Mouse (Mus musculus) thymus, adult 18-20 months (tissue): ENCODE results near the gene Kng2.
"Not testable (repeated sequence)": the region's sequence is repeated elsewhere in the genome, so short reads cannot be mapped to it uniquely, and the experiment has no call there.

Source experiments
- DNase-seq, 2 experiments: peaks; one replicate each; pipeline ENCODE4 v3.0.0; 2022; ENCODE audit warnings: mixed read lengths in 2 of 2

Gene Kng2

DNA sequence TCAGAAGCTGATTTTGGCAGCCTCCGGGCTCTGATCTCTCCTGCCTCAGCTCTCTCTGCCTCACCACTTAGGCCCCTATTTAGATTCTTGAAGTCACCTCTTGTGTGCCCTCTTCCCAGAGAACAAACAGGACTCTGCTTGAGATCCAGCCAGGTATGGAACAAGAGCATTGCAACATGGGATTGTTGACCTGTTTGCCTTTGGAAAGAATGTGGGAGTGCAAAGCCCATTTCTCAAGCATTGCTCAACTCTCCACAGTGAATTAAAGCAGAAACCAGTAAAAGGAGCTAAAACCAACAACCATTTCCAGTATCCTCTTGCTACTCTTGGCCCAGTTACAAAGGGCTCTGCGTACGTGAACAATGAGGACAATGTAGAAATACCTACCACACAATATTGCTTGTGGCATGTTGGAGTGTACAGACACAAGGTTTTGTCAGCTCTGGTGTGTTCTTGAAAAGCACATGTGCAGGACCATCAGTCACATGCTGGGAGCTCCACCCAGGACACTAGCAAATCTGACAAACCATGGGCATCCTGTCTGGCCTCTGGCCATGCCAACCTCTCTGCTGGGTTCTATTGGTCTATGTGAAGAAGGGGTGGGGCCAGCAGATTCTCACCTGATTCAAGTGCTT is at the start of gene Kng2:
TSS of gene Kng2 (minus strand) at position 517 of the 635 bp plus-strand sequence.
- DNase-seq, result not testable (repeated sequence)

DNA sequence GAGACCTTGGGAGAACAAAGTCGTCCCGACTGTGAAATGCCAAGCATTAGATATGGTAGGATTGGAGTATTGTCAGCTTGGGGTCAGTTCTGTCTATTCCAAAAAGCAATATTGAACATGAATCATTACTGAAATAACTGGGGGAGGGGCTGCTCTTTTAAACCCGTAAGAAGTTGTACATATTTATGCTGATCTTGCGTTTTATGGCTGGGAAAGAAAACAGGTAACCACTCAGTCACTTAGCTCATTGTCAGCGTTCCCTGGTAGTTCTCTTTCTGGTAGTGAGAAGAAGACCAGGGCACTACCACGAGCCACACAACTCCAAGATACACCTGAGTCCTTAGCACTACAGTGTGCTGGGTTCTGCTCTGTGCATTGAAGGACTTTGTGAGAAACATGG is 48.2 kb upstream of the Kng2 start:
- DNase-seq, result not testable (repeated sequence)

DNA sequence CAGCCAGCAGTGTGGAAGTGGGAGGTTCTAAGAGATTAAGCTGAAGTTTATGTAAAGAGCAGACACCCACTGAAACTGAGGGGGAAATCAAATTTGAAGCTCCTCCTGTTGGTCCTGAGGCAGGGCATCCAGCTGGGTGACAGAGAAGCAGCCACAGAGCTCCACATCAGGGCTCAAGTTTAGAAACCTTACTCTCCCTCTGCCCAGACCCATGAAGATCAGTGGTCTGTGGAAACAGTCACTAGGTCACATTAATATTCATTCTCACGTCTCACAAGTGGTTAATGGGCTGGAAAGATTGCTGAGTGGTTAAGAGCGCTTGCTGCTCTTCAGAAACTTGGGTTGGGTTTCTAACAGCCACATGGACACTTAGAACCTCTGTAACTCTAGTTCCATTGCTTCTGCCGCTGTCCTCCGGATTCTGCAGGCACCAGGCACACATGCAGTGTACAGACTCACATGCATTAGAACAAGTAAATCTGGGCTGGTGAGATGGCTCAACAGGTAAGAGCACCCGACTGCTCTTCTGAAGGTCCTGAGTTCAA is 31.6 kb upstream of the Kng2 start:
- DNase-seq, result not testable (repeated sequence)

DNA sequence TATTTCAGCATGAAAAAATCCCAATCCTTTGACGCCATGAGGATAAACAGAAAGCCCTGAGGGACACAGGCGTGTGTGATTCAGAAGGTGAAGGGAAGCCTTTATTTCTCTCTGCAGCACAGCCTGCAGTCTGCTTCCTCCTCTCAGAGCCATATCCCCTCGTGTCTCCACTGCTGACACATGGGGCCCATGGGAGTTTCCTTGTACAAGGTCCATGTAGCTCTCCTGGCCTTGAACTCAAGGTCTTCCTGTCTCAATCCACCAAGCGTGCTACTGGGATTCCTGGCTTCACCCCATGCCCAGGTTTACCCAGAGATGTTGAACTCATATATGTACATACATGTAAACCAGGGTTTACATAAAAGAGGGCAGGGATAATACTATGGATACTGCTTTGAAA is 30.3 kb upstream of the Kng2 start:
- not testable (repeated sequence) for DNase-seq

DNA sequence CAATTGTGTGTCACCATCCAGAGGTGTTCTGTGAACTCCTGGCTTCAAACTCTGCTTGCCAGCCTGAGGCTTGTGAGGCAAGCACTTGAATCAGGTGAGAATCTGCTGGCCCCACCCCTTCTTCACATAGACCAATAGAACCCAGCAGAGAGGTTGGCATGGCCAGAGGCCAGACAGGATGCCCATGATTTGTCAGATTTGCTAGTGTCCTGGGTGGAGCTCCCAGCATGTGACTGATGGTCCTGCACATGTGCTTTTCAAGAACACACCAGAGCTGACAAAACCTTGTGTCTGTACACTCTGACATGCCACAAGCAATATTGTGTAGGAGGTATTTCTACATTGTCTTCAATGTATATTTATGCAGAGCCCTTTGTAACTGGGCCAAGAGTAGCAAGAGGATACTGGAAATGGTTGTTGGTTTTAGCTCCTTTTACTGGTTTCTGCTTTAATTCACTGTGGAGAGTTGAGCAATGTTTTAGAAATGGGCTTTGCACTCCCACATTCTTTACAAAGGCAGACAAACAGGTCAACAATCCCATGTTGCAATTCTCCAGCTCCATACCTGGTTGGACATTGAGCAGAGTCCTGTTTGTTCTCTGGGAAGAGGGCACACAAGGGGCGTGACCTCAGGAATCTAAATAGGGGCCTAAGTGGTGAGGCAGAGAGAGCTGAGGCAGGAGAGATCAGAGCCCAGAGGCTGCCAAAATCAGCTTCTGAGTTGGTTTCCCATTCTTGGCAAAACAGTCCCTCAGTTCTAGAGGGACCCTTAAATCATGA is 28.6 kb upstream of the Kng2 start, which contains the start of gene Kng1:
TSS of gene Kng1 (plus strand) at position 198 of the 780 bp plus-strand sequence.
- DNase-seq, result not testable (repeated sequence)

DNA sequence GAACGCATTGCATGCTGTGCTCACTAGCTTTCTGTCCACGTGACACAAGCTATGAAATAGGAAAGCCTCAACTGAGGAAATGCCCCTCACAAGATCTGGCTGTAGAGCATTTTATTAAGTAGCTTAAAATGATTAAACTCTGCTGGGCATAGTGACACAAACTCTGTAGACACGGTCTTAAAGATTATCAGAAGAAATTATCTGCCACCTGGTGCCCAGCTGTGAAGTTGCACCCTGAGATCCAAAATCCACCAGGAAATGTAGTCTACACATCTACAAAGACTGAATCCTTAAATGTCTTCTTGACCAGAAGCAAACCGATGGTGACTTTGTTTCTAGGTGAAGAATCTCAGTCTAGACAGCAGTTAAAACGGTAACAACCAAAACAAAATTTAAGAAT is 17.0 kb upstream of the Kng2 start:
- no peak for DNase-seq

DNA sequence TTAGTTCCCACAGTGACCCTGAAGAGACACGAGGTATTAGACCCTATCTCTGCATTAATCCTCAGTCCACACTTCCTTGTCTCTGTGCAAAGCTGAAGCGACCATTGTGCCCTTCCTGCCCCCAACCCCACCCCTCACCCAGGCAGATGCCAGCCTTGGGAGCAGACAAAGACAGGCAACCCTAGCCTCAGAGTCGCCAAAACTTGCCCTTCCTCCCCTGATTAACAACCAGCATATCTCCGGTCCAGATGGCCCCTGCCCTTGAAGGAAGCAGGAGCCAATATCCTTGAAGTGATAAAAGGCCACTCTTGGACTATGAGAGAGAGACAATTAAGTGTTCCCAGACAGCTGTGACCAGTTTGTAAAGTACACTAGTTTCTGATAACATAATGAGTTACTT is 11.6 kb upstream of the Kng2 start:
- DNase-seq, result no peak

DNA sequence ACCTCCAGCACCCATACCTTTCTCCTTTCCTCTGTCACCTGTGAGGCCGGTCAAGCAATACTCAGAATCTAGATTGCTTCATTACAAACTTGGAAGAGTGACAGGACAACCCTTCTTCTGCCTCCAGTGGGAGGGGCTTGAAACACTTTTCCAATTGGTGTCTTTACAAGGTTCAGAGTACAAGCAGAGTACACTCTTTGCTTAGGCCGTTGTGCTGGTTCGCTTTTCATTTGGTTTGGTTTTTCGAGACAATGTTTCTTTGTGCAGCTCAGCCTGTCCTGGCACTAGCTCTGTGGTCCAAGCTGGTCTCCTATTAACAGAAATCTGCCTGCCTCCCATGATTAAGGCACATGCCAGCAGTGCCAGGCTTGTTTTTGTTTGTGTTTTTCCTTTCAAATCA is 10.0 kb upstream of the Kng2 start:
- no peak for DNase-seq

DNA sequence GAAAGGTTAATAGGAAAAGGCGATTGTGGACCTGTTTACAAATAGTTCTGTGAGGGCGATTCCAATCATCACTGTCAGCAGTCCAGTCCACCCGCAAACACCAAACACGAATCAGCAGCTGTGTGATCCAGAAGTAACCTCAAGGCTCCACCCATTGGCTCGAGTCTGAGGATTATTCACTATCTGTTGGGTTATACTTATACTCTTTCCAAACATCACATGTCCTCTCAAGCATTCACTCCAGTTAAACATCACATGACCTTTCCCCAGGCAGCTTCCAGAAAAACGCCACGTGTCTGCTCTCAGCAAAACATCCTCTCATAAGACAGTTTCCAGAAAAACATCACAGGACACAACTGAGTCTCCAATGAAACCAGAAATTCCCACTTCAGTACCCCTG is 8.5 kb upstream of the Kng2 start:
- no peak for DNase-seq

DNA sequence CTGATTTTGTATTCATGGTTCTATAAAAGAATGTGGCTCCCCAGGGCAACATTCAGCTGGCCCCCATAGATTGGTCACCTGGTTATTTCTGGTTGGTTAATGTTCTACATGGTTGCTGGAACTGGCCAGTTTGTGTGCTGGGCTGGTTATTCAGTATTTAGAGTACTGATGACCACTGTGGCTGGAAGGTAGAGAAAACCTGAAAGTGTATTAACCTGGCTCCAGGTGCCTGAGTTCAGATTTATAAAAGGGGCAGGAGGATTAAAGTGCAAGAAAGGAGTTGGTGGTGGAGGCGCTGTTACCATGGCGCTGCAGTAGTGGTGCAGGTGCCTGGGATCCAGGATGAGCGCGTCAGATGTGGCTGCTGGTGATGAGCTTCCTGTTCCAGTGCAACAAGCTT is 4.4 kb upstream of the Kng2 start:
- DNase-seq, result no peak

DNA sequence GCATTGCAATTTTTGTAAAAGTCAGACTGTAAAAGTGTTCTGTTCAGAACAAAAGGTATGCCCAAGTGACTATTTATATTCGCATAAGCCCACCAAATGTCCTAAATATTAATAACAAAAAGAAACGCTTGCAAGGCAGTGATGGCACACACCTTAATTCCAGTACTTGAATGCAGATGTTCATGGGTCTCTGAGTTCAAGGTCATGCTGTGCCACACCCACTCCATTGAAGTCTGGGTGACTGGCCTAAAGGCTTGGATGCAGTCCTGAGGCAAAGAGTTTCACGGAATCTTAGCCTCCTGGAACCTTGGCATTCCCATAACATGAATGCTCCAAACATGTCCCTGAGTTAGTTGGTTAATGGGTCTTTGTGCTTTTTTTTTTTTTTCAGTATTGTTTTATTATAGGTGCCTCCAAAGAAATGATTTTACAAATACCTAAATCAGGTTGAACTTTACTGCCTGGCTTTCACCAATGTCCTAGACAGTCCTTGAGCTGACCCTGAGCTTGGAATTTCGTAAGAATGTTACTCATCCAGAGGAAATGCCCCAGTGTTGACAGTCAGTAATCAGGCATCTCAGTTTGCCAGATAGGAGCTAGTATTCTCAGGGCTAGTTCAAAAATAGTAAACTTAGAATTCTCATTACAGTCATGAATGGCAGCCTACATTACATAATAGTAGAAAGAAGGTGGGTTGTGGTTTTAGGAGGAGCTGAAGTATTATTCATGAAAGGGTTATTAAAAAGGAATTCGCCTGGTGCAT is 1.6 kb upstream of the Kng2 start:
- DNase-seq, result no peak

DNA sequence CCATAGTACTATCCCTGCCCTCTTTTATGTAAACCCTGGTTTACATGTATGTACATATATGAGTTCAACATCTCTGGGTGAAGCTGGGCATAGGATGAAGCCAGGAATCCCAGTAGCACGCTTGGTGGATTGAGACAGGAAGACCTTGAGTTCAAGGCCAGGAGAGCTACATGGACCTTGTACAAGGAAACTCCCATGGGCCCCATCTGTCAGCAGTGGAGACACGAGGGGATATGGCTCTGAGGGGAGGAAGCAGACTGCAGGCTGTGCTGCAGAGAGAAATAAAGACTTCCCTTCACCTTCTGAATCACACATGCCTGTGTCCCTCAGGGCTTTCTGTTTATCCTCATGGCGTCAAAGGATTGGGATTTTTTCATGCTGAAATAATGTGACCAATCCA is 1.9 kb downstream of the Kng2 start:
- DNase-seq, result not testable (repeated sequence)

DNA sequence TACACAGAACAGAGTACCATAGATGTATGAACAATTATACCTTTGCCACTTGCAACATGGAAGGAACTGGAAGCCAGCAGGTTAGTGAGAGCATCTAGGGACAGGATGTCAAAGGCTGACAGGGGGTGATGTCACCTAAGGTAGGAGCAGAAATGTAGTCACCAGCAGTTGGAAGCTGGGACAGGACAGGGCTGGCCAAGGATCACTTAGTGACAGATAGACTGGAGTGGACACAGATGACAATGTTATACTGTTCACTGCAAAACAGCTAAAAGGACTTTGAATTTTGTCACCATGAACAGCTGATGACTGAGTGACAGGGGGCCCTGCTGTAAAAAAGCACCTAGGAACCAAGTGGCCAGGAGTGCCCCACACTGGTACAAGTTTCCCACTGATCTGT is 2.7 kb downstream of the Kng2 start:
- no peak for DNase-seq

DNA sequence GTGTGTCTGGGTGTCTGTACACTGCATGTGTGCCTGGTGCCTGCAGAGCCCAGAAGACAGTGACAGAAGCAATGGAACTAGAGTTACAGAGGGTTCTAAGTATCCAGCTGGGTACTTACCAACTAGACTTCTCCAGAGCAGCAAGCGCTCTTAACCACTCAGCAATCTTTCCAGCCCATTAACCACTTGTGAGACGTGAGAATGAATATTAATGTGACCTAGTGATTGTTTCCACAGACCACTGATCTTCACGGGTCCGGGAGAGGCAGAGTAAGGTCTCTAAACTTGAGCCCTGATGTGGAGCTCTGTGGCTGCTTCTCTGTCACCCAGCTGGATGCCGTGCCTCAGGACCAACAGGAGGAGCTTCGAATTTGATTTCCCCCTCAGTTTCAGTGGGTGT is 4.2 kb downstream of the Kng2 start:
- no peak for DNase-seq

DNA sequence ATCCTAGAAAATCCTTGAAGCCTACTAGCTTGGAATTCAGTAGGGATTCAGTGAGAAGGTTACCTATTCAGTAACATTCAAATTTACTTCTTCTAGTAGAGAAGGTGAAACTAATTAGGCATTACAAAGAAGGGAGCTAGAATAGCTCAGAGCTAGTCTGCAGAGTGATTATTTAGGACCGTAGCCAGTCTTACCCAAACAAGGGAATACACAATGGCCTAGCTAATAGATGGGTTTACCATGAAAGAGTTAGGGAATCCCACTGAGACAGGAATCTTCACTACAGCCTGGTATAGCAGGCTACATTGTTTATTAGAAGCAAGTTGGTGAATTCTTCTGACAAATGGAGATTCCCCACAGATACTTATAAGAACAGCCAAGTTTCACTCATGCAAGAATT is 8.7 kb downstream of the Kng2 start:
- not testable (repeated sequence) for DNase-seq

DNA sequence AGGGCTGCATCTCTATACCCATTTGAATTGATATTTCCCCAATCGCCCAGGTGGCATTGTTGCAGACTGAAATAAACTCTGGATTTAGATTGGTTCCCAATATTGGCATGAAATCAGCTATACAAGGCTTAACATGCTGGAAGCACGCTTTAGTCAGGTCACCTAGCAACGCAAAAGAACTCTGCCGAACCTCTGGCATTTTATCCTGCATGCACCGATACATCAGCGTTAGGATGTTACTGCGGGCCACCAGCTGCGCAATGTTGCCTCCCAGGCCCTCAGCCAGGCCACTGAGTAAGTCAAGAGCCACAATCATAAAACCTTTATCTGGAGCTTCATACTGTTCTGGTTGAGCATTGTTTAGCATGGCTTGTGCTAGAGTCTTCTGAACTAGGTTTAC is 14.6 kb downstream of the Kng2 start:
- DNase-seq, result not testable (repeated sequence)

DNA sequence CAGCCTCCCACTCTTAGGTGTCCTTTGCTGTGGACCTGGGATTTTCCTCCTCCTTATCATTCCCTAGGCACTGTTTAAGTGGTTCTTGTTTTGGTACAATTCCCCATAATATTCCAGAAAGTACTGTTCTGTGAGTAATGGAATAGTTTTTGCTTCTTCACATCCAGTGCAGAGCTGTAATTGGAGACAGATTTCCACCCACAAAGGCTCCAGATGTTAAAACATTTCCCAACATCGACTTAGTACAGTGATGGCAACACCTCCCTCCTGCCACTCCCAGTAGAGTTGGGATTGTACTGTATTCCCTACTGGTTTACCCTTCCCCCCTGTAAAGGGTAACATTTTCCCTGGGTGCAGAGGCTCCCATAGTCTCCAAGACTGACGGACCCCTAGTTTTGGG is 15.5 kb downstream of the Kng2 start:
- DNase-seq, result not testable (repeated sequence)

DNA sequence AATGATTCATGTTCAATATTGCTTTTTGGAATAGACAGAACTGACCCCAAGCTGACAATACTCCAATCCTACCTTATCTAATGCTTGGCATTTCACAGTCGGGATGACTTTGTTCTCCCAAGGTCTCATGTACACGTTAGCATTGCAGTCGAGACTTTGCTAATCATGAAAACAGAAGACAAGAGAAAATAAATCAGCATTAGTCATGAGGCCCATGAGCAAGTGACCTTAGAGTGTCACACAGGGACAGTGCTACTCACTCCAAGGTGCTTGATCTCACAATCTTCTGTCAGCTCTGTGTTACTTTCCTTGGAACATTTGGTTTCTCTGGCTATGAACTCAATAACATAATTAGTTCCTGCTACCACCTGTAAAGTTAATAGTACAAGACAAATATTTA is 32.3 kb downstream of the Kng2 start:
- DNase-seq, result not testable (repeated sequence)

DNA sequence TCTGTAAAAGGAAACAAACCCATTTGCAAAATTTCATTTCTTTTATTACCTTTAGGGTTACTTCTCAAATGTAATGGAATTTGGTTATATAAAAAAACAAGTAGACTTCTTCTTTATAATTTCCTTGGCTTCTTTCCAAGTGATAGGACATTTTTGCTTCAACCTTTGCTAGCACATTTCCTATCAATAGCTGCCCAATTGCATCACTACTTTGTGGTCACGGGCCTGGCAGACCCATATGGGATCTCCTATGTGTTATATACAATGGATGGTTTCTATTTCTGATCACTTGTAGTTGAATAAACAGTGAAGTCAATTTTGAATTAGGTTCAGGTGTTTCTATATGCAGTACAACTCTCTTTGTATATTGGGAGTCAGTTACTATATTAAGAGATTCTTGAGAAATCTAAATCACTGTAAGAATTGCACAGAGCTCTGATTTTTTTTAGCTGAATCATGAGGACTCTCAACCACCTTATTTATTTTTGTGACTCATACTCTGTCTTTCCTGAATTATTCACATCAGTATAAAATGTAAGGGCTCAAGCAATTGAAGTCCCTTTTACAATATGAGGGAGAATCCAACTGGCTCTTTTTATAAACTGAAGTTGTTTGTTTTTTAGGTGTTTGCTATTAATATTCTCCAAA is 61.8 kb downstream of the Kng2 start:
- no peak for DNase-seq

DNA sequence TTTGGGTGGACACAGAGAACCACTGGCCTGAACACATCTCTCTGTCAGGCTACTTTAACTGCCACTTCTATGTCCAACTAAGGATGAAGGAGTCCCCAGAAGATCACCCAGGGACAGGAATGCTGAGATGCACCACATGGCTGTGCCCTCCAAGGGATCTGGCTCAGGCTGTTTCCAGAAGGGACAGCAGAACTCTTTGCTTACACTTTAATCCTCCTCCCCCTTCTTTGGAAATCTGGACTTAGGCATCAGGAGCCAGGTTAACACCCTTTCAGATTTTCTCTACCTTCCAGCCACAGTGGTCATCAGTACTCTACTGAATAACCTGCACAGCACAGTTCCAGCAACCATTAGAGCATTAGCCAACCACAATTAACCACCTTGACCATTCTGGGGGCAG is 66.0 kb downstream of the Kng2 start:
- DNase-seq, result no peak

DNA sequence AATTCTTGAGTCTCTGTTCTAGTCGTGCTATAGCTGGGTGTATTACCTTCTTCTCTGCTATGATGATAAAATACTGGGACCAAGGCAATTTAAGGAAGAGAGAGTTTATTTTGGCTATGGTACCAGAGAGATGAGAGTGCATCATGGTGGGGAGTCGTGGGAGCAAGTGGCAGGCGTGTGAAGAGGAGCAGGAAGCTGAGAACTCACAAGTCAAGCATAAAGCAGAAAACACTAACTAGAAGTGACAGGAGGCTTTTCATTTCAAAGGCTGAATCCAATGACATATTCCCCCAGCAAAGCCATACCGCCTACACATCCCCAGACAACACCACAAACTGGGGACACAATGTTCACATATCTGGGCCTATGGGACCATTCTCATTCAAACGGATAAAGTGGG is 67.0 kb downstream of the Kng2 start:
- no peak for DNase-seq

DNA sequence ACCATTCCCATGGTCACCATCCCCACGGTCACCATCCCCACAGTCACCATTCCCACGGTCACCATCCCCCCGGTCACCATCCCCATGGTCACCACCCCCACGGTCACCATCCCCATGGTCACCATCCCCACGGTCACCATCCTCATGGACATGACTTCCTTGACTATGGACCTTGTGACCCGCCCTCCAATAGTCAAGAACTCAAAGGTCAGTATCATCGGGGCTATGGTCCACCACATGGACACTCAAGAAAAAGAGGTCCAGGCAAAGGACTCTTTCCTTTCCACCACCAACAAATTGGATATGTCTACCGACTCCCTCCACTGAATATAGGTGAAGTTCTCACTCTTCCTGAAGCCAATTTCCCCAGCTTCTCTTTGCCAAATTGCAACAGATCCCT is 68.2 kb downstream of the Kng2 start:
- no peak for DNase-seq

DNA sequence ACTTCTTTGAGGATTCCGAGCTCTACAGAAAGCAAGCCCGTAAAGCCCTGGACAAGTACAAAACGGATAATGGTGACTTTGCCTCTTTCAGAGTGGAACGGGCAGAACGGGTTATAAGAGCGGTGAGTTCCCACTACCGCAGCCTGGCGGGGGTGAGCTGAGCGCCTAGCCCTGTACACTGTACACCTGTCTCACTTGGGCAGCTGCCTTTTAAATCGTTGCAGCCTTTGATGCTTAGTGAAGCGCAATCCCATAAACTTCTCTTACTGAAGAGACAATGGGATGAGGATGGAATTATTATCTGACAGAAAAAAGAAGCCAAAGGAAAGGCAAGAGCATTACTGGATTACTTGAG is 73.2 kb downstream of the Kng2 start:
- DNase-seq, result no peak
